Mouse (Mus musculus) brain, embryonic 18.5 days (tissue): ENCODE results near the gene Krt84.
"Not testable (repeated sequence)": the region's sequence is repeated elsewhere in the genome, so short reads cannot be mapped to it uniquely, and the experiment has no call there.

ENCODE experiments used
- DNase-seq: peaks from one replicate; pipeline ENCODE4 v3.0.0-alpha.2; 2012; ENCODE audit warnings: low read depth, low spot score

The Krt84 gene

GRCm38 (mm10) chr15:101532720-101533119 is at the start of gene Krt84:
TSS of gene Krt84 (minus strand) at chr15:101532820.
- DNase-seq = no peak

DNA sequence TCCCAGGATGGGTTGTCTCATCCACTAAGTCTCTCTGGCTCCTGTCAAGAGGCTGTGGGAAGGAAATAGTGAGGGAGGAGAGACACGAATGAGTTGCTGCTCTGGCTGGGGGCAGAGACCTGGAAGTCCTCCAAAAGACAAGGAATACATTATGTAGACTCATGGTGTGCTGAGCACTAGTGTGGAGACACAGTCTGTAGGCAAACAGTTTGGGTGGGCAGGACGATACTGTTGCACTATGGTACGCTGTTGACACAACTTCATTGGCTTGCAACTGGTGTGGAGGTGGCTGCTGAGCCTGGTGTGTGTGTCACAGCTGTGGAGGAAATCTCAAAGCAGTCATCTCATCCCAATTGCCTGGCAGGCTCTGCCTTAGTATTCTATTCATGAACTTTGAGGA is 49.1 kb upstream of the Krt84 start:
- DNase-seq = no peak

DNA sequence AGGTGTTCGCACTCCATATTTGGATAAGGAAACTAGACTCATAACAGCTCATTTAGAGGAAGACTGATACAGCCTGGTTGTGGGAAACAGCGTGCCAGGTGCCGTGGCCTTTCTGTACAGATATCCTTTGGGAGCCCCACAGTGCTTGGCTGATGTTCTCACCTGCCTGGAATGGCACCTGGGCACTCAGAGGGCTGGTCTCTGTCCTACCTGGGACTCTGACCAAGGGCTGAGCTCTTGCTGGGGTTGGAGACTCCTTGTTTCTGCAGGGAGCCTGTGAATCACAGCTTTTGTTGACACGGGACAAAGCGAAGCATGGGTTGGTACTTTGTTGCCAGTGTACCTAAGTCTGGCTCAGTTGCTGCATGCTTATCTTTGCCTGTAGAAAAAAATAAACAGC is 42.9 kb upstream of the Krt84 start:
- no peak for DNase-seq

DNA sequence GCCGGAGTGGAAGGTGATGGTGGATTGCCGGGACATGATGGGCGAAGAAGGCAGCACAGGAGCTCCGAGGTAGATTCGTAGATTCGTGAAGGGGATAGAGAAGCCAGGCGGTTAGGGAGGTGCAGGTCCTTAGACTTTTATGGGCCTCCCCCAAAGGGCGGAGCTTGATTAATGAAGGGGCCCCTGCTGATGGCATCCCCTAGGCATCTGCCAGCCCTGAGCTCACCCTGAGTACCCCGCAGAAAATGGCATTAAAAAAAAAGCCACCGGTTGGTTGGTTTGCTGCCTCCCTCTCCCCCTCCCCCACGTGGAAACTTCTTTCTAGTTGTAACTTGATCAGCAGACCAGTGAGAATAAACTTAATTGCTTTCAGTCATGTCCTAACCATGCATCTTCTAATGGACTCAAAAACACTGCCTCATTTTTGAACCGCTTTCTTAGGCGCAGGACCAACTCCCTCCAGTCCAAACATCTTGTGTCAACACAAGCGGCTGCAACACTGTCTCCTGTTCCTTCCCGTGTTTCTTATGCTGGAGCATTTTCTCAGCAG is 41.3 kb upstream of the Krt84 start, which contains the start of gene Krt75:
TSS of gene Krt75 (minus strand) at position 109 of the 550 bp plus-strand sequence.
- DNase-seq = no peak

GRCm38 (mm10) chr15:101567780-101568179 is 35.2 kb upstream of the Krt84 start:
- no peak for DNase-seq

GRCm38 (mm10) chr15:101562850-101563249 is 30.2 kb upstream of the Krt84 start, which contains the start of gene Krt90:
TSS of gene Krt90 (minus strand) at chr15:101562950.
- DNase-seq = no peak

- DNase-seq = no peak
Observed at GRCm38 (mm10) chr15:101558034-101558646, 25.5 kb upstream of the Krt84 start.

GRCm38 (mm10) chr15:101553169-101553568 is 20.5 kb upstream of the Krt84 start:
- no peak for DNase-seq

GRCm38 (mm10) chr15:101552188-101552587 is 19.6 kb upstream of the Krt84 start:
- DNase-seq = no peak

DNA sequence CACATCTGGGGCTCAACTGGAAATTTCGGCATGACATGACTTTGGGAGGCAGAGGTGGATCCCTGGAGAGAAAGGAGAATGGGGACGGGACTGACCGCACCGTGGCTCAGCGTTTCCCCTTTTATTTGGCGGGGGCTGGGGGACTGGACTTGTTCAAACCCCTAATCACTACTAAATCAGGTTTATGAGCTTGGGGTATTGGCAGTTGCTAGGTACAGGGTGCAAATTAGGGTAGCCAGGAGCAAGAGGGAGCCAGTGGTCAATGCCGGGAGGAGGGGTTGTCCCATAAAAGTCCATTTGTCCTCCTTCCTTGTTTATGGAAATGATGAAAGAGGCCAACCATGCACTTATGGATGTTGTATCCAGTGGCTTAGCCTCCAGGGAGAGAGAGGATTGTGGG is 17.9 kb upstream of the Krt84 start, which contains the start of gene Krt82:
TSS of gene Krt82 (minus strand) at position 101 of the 400 bp plus-strand sequence.
- no peak for DNase-seq

- no peak for DNase-seq
Observed at GRCm38 (mm10) chr15:101544478-101544877, 11.9 kb upstream of the Krt84 start.

GRCm38 (mm10) chr15:101542543-101542942 is 9.9 kb upstream of the Krt84 start:
- DNase-seq = no peak

DNA sequence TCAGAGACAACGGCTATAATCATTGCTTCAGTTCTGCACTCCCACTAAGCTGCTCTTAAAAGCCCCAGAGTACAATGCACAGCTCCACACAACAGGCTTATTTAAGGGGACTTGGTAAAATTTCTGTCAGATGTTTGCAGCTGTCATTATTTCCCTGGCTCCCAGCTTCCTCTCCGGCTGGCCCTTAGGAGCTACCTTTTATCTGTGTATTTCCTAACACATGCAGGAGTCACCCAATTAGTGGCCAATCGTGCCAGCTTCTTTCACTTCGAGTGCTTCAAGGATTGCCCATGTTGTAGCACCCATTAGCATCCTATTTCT is 5.9 kb upstream of the Krt84 start:
- DNase-seq = no peak

DNA sequence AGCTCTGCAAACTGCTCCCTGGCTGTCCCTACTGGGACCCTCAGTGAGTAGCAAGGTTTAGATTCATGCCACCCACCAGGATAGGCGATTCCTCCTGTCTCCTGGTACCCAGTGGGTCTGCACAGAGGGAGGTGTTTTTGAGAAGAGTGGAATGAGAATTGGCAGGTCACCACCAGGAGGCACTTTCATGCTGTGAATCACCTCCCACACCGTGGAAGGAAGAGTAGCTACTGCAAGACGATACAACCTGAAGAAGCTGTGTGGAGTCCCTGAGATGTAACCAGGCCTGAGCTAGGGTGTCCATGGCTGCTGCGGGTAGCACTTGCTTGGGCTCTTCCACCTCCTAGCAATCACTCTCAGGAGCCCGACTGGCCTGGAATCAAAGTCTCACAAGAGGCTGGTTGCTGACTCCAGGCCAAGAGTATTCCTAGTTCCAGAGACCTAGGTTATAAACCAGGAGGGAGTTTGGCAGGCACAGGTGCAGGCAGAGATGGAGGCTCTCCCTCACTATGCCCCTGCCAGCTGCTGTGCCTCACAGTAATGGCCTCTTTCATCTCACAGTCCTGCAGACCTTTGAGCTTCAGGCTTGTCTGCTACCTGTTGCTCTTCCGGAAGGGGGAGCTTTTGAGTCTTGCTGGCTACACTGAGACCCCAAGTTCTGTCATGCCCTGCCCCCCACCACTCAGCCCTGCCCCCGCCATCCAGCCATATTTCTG is 5.4 kb upstream of the Krt84 start:
- no peak for DNase-seq

DNA sequence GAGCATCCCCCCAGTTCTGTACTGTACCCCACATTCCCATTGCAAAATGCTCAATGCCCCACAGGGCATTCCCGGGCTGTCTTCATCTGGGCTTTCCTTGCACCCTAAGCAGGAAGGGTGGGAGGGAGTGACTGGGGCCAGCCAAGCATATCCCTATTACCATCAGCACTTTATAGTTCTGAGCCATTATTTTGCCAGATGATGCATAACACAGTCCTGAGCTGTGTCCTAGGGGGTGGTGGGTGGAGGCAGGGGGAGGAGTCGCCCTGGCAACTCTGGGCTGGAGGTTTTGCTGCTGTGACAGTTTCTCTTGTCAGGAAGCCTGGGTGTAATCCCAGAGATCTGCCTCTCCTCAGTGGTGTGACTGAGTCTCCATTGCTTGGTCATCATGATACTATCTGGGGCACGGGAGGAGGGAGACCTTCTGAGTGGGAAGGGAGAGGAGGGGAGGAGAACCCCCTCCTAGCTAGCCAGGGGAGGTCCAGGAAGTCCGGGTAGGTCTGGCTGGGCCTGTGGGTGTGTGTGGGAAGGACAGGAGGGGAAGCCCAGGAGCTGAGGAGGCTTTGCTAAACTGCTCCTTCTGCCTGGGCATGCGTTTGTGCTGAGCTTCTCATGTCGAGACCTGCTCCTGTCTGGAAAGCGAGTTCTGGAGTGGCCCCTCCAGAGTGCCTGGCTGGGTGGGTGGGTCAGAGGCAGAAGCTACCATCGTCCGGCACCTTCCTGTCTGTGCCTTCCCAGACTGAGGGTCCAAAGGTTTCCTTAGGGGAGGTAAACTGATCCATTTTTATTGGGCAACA is 3.6 kb upstream of the Krt84 start:
- no peak for DNase-seq

GRCm38 (mm10) chr15:101522556-101523232 is 9.9 kb downstream of the Krt84 start:
- DNase-seq = no peak

DNA sequence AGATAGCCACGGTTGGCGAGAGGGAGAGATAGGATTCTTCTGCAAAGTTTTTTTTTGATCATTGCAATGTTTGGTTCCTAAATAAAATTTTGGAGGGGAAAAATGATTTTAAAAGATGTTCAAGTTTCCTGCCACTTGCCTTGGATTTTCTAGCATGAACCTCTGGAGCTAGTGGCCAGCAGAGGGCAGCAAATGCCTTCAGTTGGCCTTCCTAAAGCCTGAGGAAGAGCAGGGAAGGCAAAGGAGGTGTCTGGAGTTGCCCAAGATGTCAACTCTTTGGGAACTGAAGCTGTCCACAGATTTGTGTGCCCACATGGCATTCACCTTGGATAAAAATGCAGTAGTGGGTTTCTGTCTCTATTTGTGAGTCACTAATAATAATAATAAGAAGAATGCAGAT is 12.8 kb downstream of the Krt84 start:
- DNase-seq = peak; percentile 56

DNA sequence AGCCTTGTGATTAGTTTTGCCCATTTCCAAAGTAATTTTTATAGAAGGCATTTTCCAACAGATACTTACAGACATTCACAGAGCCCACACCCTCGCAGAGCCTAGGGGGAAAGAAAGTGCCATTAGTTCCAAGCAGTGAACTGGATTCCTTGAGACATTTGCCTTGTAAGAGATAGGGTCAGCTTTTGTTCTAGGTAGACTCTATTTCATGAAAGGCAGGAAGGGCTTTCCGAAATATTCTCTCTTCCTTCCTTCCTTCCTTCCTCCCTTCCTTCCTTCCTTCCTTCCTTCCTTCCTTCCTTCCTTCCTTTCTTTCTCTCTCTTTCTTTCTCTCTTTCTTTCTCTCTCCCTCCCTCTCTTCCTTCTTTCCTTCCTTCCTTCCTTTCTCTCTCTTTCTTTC is 15.5 kb downstream of the Krt84 start, which contains the start of gene Gm49425:
TSS of gene Gm49425 (minus strand) at position 101 of the 400 bp plus-strand sequence.
- not testable (repeated sequence) for DNase-seq

- no peak for DNase-seq
Observed at GRCm38 (mm10) chr15:101508247-101508646, 24.4 kb downstream of the Krt84 start.

- no peak for DNase-seq
Observed at GRCm38 (mm10) chr15:101506896-101507758, 25.5 kb downstream of the Krt84 start.

DNA sequence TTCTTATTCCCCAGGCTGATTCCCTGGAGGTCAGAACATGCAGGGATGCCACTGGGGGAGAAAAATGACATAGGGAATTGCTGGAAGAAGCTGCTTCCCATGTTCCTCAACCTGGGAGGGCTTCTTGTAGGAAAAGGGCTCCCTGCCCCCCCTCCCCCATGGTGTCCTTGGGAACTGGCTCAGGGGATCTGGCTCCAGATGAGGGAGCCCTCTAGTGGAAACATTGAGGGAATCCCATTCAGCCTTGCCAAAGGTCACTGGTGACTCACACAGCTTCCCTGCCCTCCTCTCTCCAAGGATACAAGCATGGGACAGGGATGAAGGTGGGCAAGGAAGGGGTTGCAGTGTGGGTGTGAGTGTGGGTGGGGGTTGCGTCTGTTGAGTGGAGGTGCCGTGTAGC is 35.4 kb downstream of the Krt84 start:
- no peak for DNase-seq
